Mouse (Mus musculus) small intestine, adult 2 months (tissue): ENCODE measurements around the gene B4galt1.

Experiments used
- CTCF ChIP-seq: fragments of 200-500 bp; IDR thresholded peaks from 2 replicates; pipeline ENCODE4 v1.5.1; 2012; ENCODE audit warnings: low read depth, mild to moderate bottlenecking, control low read depth, inconsistent platforms, low read length, moderate library complexity, mixed read lengths; ENCODE audit not compliant: insufficient replicate concordance, insufficient read length; ENCODE audit errors: extremely low read depth
- POLR2A ChIP-seq: fragments of 200-500 bp; IDR thresholded peaks from 2 replicates; pipeline ENCODE4 v1.6.1; 2012; ENCODE audit warnings: low read depth, mild to moderate bottlenecking, control low read depth, inconsistent platforms, low read length, moderate library complexity

DNA sequence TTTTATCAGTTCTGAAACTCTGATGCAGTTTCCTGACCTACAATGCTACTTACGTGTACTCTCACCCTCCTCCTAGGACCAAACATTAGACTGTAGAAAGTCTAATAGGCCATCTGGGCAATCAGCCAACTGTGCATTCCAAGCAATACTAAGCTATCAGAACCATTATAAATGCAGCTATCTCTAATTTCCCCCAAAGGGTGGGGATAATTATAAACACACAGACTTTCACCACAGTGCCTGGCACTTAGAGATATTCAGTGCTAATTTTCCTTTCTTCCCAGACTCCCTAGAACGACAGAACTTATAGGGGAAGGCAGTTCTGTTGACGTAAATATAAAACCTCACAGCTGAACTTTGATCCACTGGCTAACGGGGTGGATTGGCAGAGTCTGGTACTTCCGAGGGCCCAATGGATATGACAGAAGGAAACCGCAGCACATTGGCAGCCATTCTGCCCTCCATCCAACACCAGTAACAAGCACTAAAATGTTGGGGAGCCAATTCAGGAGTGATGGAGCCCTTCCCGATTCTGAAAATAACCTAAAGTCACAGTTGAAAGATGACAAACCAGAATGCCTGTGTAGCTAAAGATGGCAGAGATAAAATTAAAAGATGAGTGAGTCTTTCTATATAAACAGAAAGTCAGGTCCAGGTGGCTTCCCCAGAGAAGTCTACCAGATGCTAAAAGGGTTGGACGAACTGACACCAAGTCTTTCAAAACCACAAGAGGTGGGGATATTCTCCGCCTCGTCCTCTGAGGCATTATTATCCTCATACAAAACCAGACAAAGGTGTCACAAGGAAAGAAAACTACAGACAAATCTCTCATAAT lies 16.1 kb downstream of the B4galt1 start:
- no peak for TF ChIP-seq POLR2A
- TF ChIP-seq CTCF, result no peak
